Mouse (Mus musculus) myocyte (in vitro differentiated cells): ENCODE data around the gene Lasp1. TPM values are rescaled to one million over a fixed set of nuclear protein-coding genes. Genes with fewer than 3 reads are reported as not detected.

ENCODE experiments used
- H3K27me3 ChIP-seq: one replicate; pipeline ENCODE4 v1.6.1; 2011; ENCODE audit not compliant: control insufficient read depth, insufficient read depth, insufficient read length
- H3K36me3 ChIP-seq: one replicate; pipeline ENCODE4 v1.6.1; 2011; ENCODE audit not compliant: control insufficient read depth, insufficient read depth
- H3K4me2 ChIP-seq: one replicate; pipeline ENCODE4 v1.6.1; 2011; ENCODE audit warnings: low read depth, control low read depth
- H3K4me3 ChIP-seq: one replicate; pipeline ENCODE4 v1.5.1; 2011; ENCODE audit warnings: mild to moderate bottlenecking, control low read depth, moderate library complexity
- H3K79me2 ChIP-seq: one replicate; pipeline ENCODE4 v1.6.1; 2011; ENCODE audit not compliant: control insufficient read depth, insufficient read depth
- H3ac ChIP-seq: one replicate; pipeline ENCODE4 v1.6.1; 2011; ENCODE audit not compliant: control insufficient read depth, insufficient read length
- CEBPB ChIP-seq: IDR thresholded peaks from 2 replicates; pipeline ENCODE4 v1.6.1; 2011; ENCODE audit warnings: mild to moderate bottlenecking, moderate library complexity; ENCODE audit not compliant: poor library complexity, insufficient read depth, severe bottlenecking
- E2F4 ChIP-seq: IDR thresholded peaks from one replicate; pipeline ENCODE4 v1.6.1; 2011; ENCODE audit warnings: mild to moderate bottlenecking, control low read depth, moderate library complexity; ENCODE audit not compliant: insufficient read depth
- MAX ChIP-seq: IDR thresholded peaks from one replicate; pipeline ENCODE4 v1.6.1; 2011; ENCODE audit warnings: low read depth, mild to moderate bottlenecking, control low read depth
- MYOD1 ChIP-seq, 3 experiments: IDR thresholded peaks; one replicate each; pipeline ENCODE4 v1.6.1; 2011; ENCODE audit warnings: control low read depth in 2 of 3, low read depth in 2 of 3, mild to moderate bottlenecking in 2 of 3, moderate library complexity in 1 of 3; ENCODE audit not compliant: insufficient read length in 2 of 3, control insufficient read depth in 1 of 3
- MYOG ChIP-seq, 3 experiments: IDR thresholded peaks; one replicate each; pipeline ENCODE4 v1.6.1; 2011; ENCODE audit warnings: control low read depth in 2 of 3, low read depth in 2 of 3, mild to moderate bottlenecking in 2 of 3; ENCODE audit not compliant: insufficient read length in 2 of 3, control insufficient read depth in 1 of 3, insufficient read depth in 1 of 3
- POLR2A ChIP-seq: IDR thresholded peaks from one replicate; pipeline ENCODE4 v1.6.1; 2011; ENCODE audit warnings: low read depth, mild to moderate bottlenecking, control low read depth, moderate library complexity; ENCODE audit not compliant: insufficient read length
- POLR2AphosphoS2 ChIP-seq: IDR thresholded peaks from one replicate; pipeline ENCODE4 v1.6.1; 2011; ENCODE audit warnings: low read depth, control low read depth; ENCODE audit not compliant: insufficient read length
- REST ChIP-seq: IDR thresholded peaks from one replicate; pipeline ENCODE4 v1.6.1; 2011; ENCODE audit warnings: mild to moderate bottlenecking, control low read depth, moderate library complexity; ENCODE audit not compliant: insufficient read depth, insufficient read length
- SRF ChIP-seq: IDR thresholded peaks from one replicate; pipeline ENCODE4 v1.6.1; 2011; ENCODE audit warnings: low read depth; ENCODE audit not compliant: control insufficient read depth, insufficient read length
- TCF12 ChIP-seq: IDR thresholded peaks from one replicate; pipeline ENCODE4 v1.6.1; 2011; ENCODE audit warnings: mild to moderate bottlenecking, control low read depth; ENCODE audit not compliant: poor library complexity, insufficient read depth, severe bottlenecking
- TCF3 ChIP-seq: IDR thresholded peaks from one replicate; pipeline ENCODE4 v1.6.1; 2011; ENCODE audit warnings: low read depth, control low read depth; ENCODE audit not compliant: insufficient read length
- USF1 ChIP-seq: IDR thresholded peaks from one replicate; pipeline ENCODE4 v1.6.1; 2011; ENCODE audit warnings: low read depth, mild to moderate bottlenecking, control low read depth, moderate library complexity
- polyA plus RNA-seq: library from polyadenylated mRNA; unstranded; fragments of >200 nt; fragmentation: generic; extraction: Trizol; gene quantifications from one replicate; pipeline ENCODE4 v1.2.1, GENCODE M21; 2012; ENCODE audit warnings: missing spikeins

Lasp1 gene
- polyA plus RNA-seq, 1 experiment: 82.6 TPM

GRCm38 (mm10) chr11:97802495-97802894 lies 3.7 kb downstream of the Lasp1 start:
- no peaks in the 10 kb centered on the region for H3K27me3 ChIP-seq
- TF ChIP-seq POLR2AphosphoS2: no peak
- TF ChIP-seq USF1: no peak
- no peak for TF ChIP-seq MAX
- no peak for TF ChIP-seq MYOG (IDR thresholded peaks at IDR 0.05; ENCODE audit: control insufficient read depth in 1 of 3, insufficient read depth in 1 of 3, insufficient read length in 2 of 3, low read depth in 2 of 3)
- TF ChIP-seq CEBPB: no peak
- TF ChIP-seq POLR2A: no peak
- no peak for TF ChIP-seq E2F4
- H3K4me3 ChIP-seq: peak overlapping the region; percentile 97
- H3K36me3 ChIP-seq: peaks cover 5% of the 10 kb centered on the region
- no peak overlapping the region for H3ac ChIP-seq
- H3K4me2 ChIP-seq: peak overlapping the region; percentile 79
- H3K79me2 ChIP-seq: peaks cover 71% of the 10 kb centered on the region

GRCm38 (mm10) chr11:97803847-97804246 lies 5.0 kb downstream of the Lasp1 start:
- TF ChIP-seq USF1 (no peak), TCF12 (no peak), POLR2A (no peak), CEBPB (no peak), MYOG (IDR thresholded peaks at IDR 0.05; ENCODE audit: control insufficient read depth in 1 of 3, insufficient read depth in 1 of 3, insufficient read length in 2 of 3, low read depth in 2 of 3) (no peak), MYOD1 (IDR thresholded peaks at IDR 0.05; ENCODE audit: control insufficient read depth in 1 of 3, insufficient read length in 2 of 3, low read depth in 2 of 3) (no peak), MAX (no peak), POLR2AphosphoS2 (no peak), SRF (no peak), REST (no peak), TCF3 (no peak), E2F4 (no peak)
- Histone ChIP-seq H3K4me2 (peak overlapping the region; percentile 27), H3K27me3 (no peaks in the 10 kb centered on the region), H3K79me2 (peaks cover 77% of the 10 kb centered on the region), H3K4me3 (no peak overlapping the region), H3ac (no peak overlapping the region), H3K36me3 (peaks cover 5% of the 10 kb centered on the region)

GRCm38 (mm10) chr11:97804841-97805661 lies 6.3 kb downstream of the Lasp1 start:
- H3K27me3 ChIP-seq: no peaks in the 10 kb centered on the region
- peak; percentile 17 for TF ChIP-seq USF1
- no peak for TF ChIP-seq MYOG (IDR thresholded peaks at IDR 0.05; ENCODE audit: control insufficient read depth in 1 of 3, insufficient read depth in 1 of 3, insufficient read length in 2 of 3, low read depth in 2 of 3)
- TF ChIP-seq CEBPB: no peak
- peaks cover 9% of the 10 kb centered on the region for H3K36me3 ChIP-seq
- H3K4me3 ChIP-seq: peak overlapping the region; percentile 4
- H3ac ChIP-seq: no peak overlapping the region
- H3K79me2 ChIP-seq: peaks cover 89% of the 10 kb centered on the region
- peak overlapping the region; percentile 81 for H3K4me2 ChIP-seq

GRCm38 (mm10) chr11:97805662-97806612 lies 7.1 kb downstream of the Lasp1 start:
- Histone ChIP-seq H3ac (no peak overlapping the region), H3K79me2 (peaks cover 92% of the 10 kb centered on the region), H3K27me3 (no peaks in the 10 kb centered on the region), H3K4me3 (peak overlapping the region; percentile 4), H3K36me3 (peaks cover 9% of the 10 kb centered on the region), H3K4me2 (peak overlapping the region; percentile 81)
- TF ChIP-seq MYOG (IDR thresholded peaks at IDR 0.05; ENCODE audit: control insufficient read depth in 1 of 3, insufficient read depth in 1 of 3, insufficient read length in 2 of 3, low read depth in 2 of 3) (peak in 1 of 3 experiments; percentile 42), SRF (no peak), MYOD1 (IDR thresholded peaks at IDR 0.05; ENCODE audit: control insufficient read depth in 1 of 3, insufficient read length in 2 of 3, low read depth in 2 of 3) (peak in 2 of 3 experiments; percentile 49 to 51)

- H3K36me3 ChIP-seq: peaks cover 9% of the 10 kb centered on the region
- peak overlapping the region; percentile 4 for H3K4me3 ChIP-seq
- TF ChIP-seq CEBPB (no peak), E2F4 (no peak), REST (no peak), MYOG (IDR thresholded peaks at IDR 0.05; ENCODE audit: control insufficient read depth in 1 of 3, insufficient read depth in 1 of 3, insufficient read length in 2 of 3, low read depth in 2 of 3) (no peak)
- peaks cover 92% of the 10 kb centered on the region for H3K79me2 ChIP-seq
- H3K4me2 ChIP-seq: peak overlapping the region; percentile 81
- H3ac ChIP-seq: no peak overlapping the region
- H3K27me3 ChIP-seq: no peaks in the 10 kb centered on the region
Observed at GRCm38 (mm10) chr11:97806613-97806964, 7.8 kb downstream of the Lasp1 start.
